Mouse (Mus musculus) liver, embryonic 14.5 days (tissue): Measurements from ENCODE around the gene Rpl10-ps3.

Source experiments
- CTCF ChIP-seq: IDR thresholded peaks from 2 replicates; pipeline ENCODE4 v1.5.1; 2016; ENCODE audit warnings: antibody characterized with exemption, low read depth, control low read depth
- EP300 ChIP-seq: IDR thresholded peaks from 2 replicates; pipeline ENCODE4 v1.6.1; 2016; ENCODE audit warnings: antibody characterized with exemption, low read depth

DNA sequence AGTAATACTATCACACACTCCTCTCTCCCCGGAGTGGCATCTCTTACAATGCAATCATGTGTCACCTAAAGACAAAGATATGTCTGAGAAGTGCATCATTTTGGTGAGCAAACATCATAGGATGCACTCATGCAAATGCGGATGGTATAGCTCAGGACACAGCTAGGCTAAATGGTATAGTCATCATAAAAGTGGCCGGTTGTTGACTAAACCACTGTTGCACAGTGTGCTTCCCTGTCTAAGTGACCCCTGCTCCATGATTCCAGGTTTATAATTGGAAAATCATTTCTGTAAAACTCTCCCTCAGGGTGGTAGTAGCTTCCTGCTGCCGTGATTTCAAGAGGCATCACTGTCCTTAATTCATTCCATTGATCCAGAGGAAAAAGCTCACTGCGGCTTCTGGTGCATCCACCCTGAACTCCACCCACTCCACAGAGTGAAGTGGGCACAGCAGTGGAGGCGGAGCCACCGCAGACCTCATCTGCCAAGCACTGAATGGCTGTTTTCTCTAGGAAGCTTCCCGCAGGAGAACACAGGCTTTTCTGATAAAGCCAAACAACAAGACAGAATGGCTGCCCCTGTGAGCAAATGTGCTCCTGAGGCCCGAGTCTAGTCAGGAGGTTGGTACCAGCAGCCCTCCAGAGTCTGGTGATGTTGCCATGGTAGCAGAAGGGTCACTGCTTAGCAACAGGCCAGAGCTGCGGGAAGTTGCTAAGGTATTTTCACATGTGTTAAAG is 38.9 kb downstream of the Rpl10-ps3 start:
- TF ChIP-seq EP300 (no peak), CTCF (no peak)
